Mouse (Mus musculus): ENCODE measurements around the gene Unc5a. TPM values are rescaled to one million over a fixed set of nuclear protein-coding genes. Genes with fewer than 3 reads are reported as not detected.

The Unc5a gene
- polyA plus RNA-seq, 1 experiment, result 37.7 TPM

DNA sequence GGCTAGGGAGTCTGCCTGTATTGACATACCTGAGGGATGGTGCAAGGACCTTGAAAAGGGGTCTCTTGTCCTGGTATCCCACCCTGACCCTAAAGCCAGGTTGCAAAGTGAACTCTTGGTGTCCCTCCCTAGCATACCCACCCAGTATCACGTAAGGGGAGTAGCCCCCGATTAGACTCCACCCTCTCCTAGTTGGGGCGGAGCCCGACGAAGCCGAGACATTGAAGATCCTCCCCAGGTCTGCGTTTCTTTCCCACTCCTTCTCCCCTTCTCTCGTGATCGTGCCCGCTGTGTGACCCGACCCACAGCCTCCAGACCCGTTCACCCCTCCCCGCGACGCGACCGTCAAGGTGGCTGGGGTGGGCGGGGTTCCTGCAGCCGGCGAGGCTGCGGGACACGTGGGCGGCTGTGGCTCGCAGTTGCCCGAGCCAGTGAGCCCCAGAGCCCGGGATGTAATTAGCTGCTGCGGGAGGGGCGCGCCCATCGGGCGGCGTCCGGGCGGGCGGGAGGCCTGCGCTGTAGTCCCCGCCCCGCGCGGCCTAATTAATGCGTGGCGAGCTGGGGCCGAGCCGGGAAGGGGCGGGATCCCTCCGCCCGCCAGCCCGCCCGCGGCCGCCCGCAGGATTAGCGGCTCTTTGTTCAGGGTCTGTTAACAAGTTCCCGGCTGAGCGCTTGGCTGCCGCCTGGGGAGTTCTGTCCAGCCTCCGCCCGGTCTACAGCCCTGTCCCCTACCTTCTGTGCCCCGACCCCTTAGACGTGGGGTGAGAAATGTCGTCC lies 6.7 kb downstream of the Unc5a start:
- Histone ChIP-seq H3K4me3 (replicated peaks; ENCODE audit: insufficient read depth, low read depth, low read length) (peak overlapping the region; percentile 77), H3K4me1 (ENCODE audit: control insufficient read depth, insufficient read depth, low read length) (peaks cover 75% of the 10 kb centered on the region), H3K27me3 (ENCODE audit: control insufficient read depth, insufficient read depth, low read length) (no peaks in the 10 kb centered on the region), H3K27ac (ENCODE audit: insufficient read depth, low read length) (no peak overlapping the region)
- TF ChIP-seq POLR2A (IDR thresholded peaks at IDR 0.05; ENCODE audit: borderline replicate concordance, insufficient read depth, low read length) (no peak), CTCF (IDR thresholded peaks at IDR 0.05; ENCODE audit: borderline replicate concordance, insufficient read depth, low read depth, low read length) (no peak)
- DNase-seq, result peak in 1 of 2 experiments; percentile 60
- WGBS, result 2% methylated on average over 57 of the region's 61 CpGs

DNA sequence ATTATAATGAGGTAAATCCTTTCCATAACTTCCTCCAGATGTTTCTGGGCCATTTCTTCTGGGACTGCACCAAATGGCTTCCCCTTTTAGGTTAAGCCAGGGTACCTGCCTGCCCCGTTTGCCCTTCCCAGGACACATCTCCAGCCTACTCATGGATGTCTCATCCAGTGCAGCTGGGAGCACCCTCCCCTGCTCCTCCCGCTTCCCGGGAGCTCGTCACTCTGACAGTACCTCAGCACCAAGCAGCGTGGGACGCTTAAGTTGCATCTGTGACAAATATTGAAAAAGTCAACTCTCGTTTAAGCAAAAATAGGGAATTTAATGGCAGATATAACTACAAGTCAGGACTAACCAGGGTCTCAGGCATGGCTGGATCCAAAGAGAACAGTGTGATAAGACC lies 8.1 kb downstream of the Unc5a start:
- no peak overlapping the region for H3K27ac ChIP-seq (ENCODE audit: insufficient read depth, low read length)
- DNase-seq, result no peak
- no peaks in the 10 kb centered on the region for H3K27me3 ChIP-seq (ENCODE audit: control insufficient read depth, insufficient read depth, low read length)
- WGBS, result 93% methylated on average over 7 of the region's 7 CpGs
- TF ChIP-seq POLR2A (IDR thresholded peaks at IDR 0.05; ENCODE audit: borderline replicate concordance, insufficient read depth, low read length), result no peak
- no peak for TF ChIP-seq CTCF (IDR thresholded peaks at IDR 0.05; ENCODE audit: borderline replicate concordance, insufficient read depth, low read depth, low read length)
- no peak overlapping the region for H3K4me3 ChIP-seq (replicated peaks; ENCODE audit: insufficient read depth, low read depth, low read length)
- H3K4me1 ChIP-seq (ENCODE audit: control insufficient read depth, insufficient read depth, low read length), result peaks cover 69% of the 10 kb centered on the region

GRCm38 (mm10) chr13:54959059-54959701 lies 10.0 kb downstream of the Unc5a start:
- peak overlapping the region; percentile 24 for H3K4me3 ChIP-seq (replicated peaks; ENCODE audit: insufficient read depth, low read depth, low read length)
- WGBS, result 8% methylated on average over 15 of the region's 15 CpGs
- TF ChIP-seq POLR2A (IDR thresholded peaks at IDR 0.05; ENCODE audit: borderline replicate concordance, insufficient read depth, low read length) (peak; percentile 34; the same call in 1 of the 2 replicates), CTCF (IDR thresholded peaks at IDR 0.05; ENCODE audit: borderline replicate concordance, insufficient read depth, low read depth, low read length) (no peak)
- peak; percentile 90 to 95 for DNase-seq
- H3K27me3 ChIP-seq (ENCODE audit: control insufficient read depth, insufficient read depth, low read length), result no peaks in the 10 kb centered on the region
- H3K4me1 ChIP-seq (ENCODE audit: control insufficient read depth, insufficient read depth, low read length), result peaks cover 71% of the 10 kb centered on the region
- H3K27ac ChIP-seq (ENCODE audit: insufficient read depth, low read length), result peak overlapping the region; percentile 88

DNA sequence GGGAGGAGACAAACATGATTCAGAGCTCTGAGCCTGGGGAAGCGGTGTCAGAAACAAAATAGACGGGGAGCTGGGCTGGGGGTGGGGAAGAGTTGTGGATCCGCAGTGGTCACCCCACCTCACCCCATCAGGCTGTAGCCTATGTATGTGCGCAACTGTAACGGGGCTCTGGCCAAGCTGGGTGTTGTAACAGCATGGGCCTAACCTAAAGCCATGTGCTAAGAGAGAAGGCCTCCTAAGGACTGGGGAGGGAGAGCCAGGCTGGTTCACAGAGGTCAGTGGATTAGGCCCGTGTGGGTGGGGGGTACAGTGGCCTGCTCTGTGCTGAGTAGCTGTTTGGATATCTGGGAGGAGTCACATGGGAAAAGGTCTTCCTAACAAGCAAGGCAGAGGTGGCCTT lies 10.6 kb downstream of the Unc5a start:
- Histone ChIP-seq H3K27ac (ENCODE audit: insufficient read depth, low read length) (peak overlapping the region; percentile 88), H3K4me3 (replicated peaks; ENCODE audit: insufficient read depth, low read depth, low read length) (peak overlapping the region; percentile 24), H3K27me3 (ENCODE audit: control insufficient read depth, insufficient read depth, low read length) (no peaks in the 10 kb centered on the region), H3K4me1 (ENCODE audit: control insufficient read depth, insufficient read depth, low read length) (peaks cover 67% of the 10 kb centered on the region)
- TF ChIP-seq POLR2A (IDR thresholded peaks at IDR 0.05; ENCODE audit: borderline replicate concordance, insufficient read depth, low read length), result no peak
- TF ChIP-seq CTCF (IDR thresholded peaks at IDR 0.05; ENCODE audit: borderline replicate concordance, insufficient read depth, low read depth, low read length), result no peak
- WGBS, result 38% methylated on average over 6 of the region's 6 CpGs
- DNase-seq, result no peak

GRCm38 (mm10) chr13:54960491-54960890 lies 11.3 kb downstream of the Unc5a start:
- no peaks in the 10 kb centered on the region for H3K27me3 ChIP-seq (ENCODE audit: control insufficient read depth, insufficient read depth, low read length)
- 91% methylated on average over 3 of the region's 3 CpGs for WGBS
- H3K27ac ChIP-seq (ENCODE audit: insufficient read depth, low read length), result no peak overlapping the region
- no peak overlapping the region for H3K4me3 ChIP-seq (replicated peaks; ENCODE audit: insufficient read depth, low read depth, low read length)
- no peak for TF ChIP-seq POLR2A (IDR thresholded peaks at IDR 0.05; ENCODE audit: borderline replicate concordance, insufficient read depth, low read length)
- TF ChIP-seq CTCF (IDR thresholded peaks at IDR 0.05; ENCODE audit: borderline replicate concordance, insufficient read depth, low read depth, low read length), result no peak
- H3K4me1 ChIP-seq (ENCODE audit: control insufficient read depth, insufficient read depth, low read length), result peaks cover 68% of the 10 kb centered on the region
- DNase-seq, result no peak

- no peak overlapping the region for H3K27ac ChIP-seq (ENCODE audit: insufficient read depth, low read length)
- TF ChIP-seq POLR2A (IDR thresholded peaks at IDR 0.05; ENCODE audit: borderline replicate concordance, insufficient read depth, low read length) (no peak), CTCF (IDR thresholded peaks at IDR 0.05; ENCODE audit: borderline replicate concordance, insufficient read depth, low read depth, low read length) (peak; percentile 47; the same call in 1 of the 2 replicates)
- peaks cover 58% of the 10 kb centered on the region for H3K4me1 ChIP-seq (ENCODE audit: control insufficient read depth, insufficient read depth, low read length)
- no peak for DNase-seq
- no peak overlapping the region for H3K4me3 ChIP-seq (replicated peaks; ENCODE audit: insufficient read depth, low read depth, low read length)
- 91% methylated on average over 6 of the region's 6 CpGs for WGBS
- no peaks in the 10 kb centered on the region for H3K27me3 ChIP-seq (ENCODE audit: control insufficient read depth, insufficient read depth, low read length)
These were observed 16.0 kb downstream of the Unc5a start for GRCm38 (mm10) chr13:54965256-54965655.

GRCm38 (mm10) chr13:54967501-54967900 lies 18.3 kb downstream of the Unc5a start:
- WGBS, result 70% methylated on average over 11 of the region's 11 CpGs

More at GRCm38 (mm10) chr13:54967501-54967900, 18.3 kb downstream of the Unc5a start:
- DNase-seq, result no peak
- Histone ChIP-seq H3K27me3 (ENCODE audit: control insufficient read depth, insufficient read depth, low read length) (no peaks in the 10 kb centered on the region), H3K27ac (ENCODE audit: insufficient read depth, low read length) (no peak overlapping the region), H3K4me3 (replicated peaks; ENCODE audit: insufficient read depth, low read depth, low read length) (no peak overlapping the region), H3K4me1 (ENCODE audit: control insufficient read depth, insufficient read depth, low read length) (peaks cover 48% of the 10 kb centered on the region)
- TF ChIP-seq POLR2A (IDR thresholded peaks at IDR 0.05; ENCODE audit: borderline replicate concordance, insufficient read depth, low read length), result no peak
- TF ChIP-seq CTCF (IDR thresholded peaks at IDR 0.05; ENCODE audit: borderline replicate concordance, insufficient read depth, low read depth, low read length), result no peak
